Mouse (Mus musculus) small intestine, adult 2 months (tissue): Measurements from ENCODE around the gene Olfr221.

ENCODE experiments used
- CTCF ChIP-seq: fragments of 200-500 bp; IDR thresholded peaks from 2 replicates; pipeline ENCODE4 v1.5.1; 2012; ENCODE audit warnings: low read depth, mild to moderate bottlenecking, control low read depth, inconsistent platforms, low read length, moderate library complexity, mixed read lengths; ENCODE audit not compliant: insufficient replicate concordance, insufficient read length; ENCODE audit errors: extremely low read depth
- POLR2A ChIP-seq: fragments of 200-500 bp; IDR thresholded peaks from 2 replicates; pipeline ENCODE4 v1.6.1; 2012; ENCODE audit warnings: low read depth, mild to moderate bottlenecking, control low read depth, inconsistent platforms, low read length, moderate library complexity

GRCm38 (mm10) chr14:51997483-51997882 lies 44.8 kb downstream of the Olfr221 start:
- TF ChIP-seq CTCF (no peak), POLR2A (no peak)
